Mouse (Mus musculus) CH12.LX (cell line): ENCODE results near the gene Det1. TPM values are rescaled to one million over a fixed set of nuclear protein-coding genes. Genes with fewer than 3 reads are reported as not detected.

Experiments used
- DNase-seq: peaks from one replicate; pipeline ENCODE4 v3.0.0-alpha.2; 2013; ENCODE audit errors: extremely low read depth
- H3K27ac ChIP-seq: 2 replicates; pipeline ENCODE4 v1.5.1; 2012; ENCODE audit warnings: low read depth, mild to moderate bottlenecking, control low read depth, moderate library complexity; ENCODE audit not compliant: insufficient read depth
- H3K27me3 ChIP-seq: replicated peaks from 2 replicates; pipeline ENCODE3; 2012; ENCODE audit warnings: inconsistent platforms
- H3K36me3 ChIP-seq, 2 experiments: replicated peaks in 1 of 2; 2 replicates each; pipeline versions ENCODE3 to v1.6.1; 2012; ENCODE audit warnings: inconsistent platforms in 1 of 2, low read length in 1 of 2, mild to moderate bottlenecking in 1 of 2, mixed read lengths in 1 of 2, moderate library complexity in 1 of 2; ENCODE audit not compliant: control insufficient read depth in 1 of 2, insufficient read depth in 1 of 2
- H3K4me1 ChIP-seq, 2 experiments: 2 replicates each; pipeline ENCODE4 v1.6.1; 2012; ENCODE audit warnings: inconsistent platforms in 1 of 2, moderate library complexity in 1 of 2; ENCODE audit not compliant: insufficient read depth in 2 of 2, control insufficient read depth in 1 of 2
- H3K4me2 ChIP-seq: 2 replicates; pipeline ENCODE4 v1.6.1; 2012; ENCODE audit warnings: low read depth, mild to moderate bottlenecking, control low read depth; ENCODE audit not compliant: poor library complexity, insufficient read depth, severe bottlenecking
- H3K4me3 ChIP-seq, 3 experiments: fragments of 150-350 bp in 1 of 3; sonication (generic) in 1 of 3; replicated peaks in 1 of 3; 2 replicates each; pipeline versions ENCODE3 to v1.5.1; 2011 to 2012; ENCODE audit warnings: low read depth in 2 of 3, low read length in 2 of 3, mild to moderate bottlenecking in 2 of 3, moderate library complexity in 2 of 3, control low read depth in 1 of 3, improper control_type of control experiment in 1 of 3, inconsistent platforms in 1 of 3, mixed read lengths in 1 of 3; ENCODE audit not compliant: poor library complexity in 1 of 3
- H3K79me2 ChIP-seq: replicated peaks from 2 replicates; pipeline ENCODE4 v1.6.1; 2012; ENCODE audit warnings: mild to moderate bottlenecking, moderate library complexity; ENCODE audit not compliant: control insufficient read depth, poor library complexity, insufficient read depth, severe bottlenecking; ENCODE audit errors: extremely low read depth
- H3K9ac ChIP-seq: 2 replicates; pipeline ENCODE4 v1.6.1; 2012; ENCODE audit warnings: low read depth, mild to moderate bottlenecking, control low read depth, moderate library complexity; ENCODE audit not compliant: insufficient read depth
- H3K9me3 ChIP-seq: replicated peaks from 2 replicates; pipeline ENCODE3; 2012; ENCODE audit warnings: low read length, inconsistent platforms, mixed read lengths
- BHLHE40 ChIP-seq: IDR thresholded peaks from 2 replicates; pipeline ENCODE4 v1.6.1; 2011; ENCODE audit warnings: mild to moderate bottlenecking, low read depth, low read length, improper control_type of control experiment
- CHD1 ChIP-seq: IDR thresholded peaks from 2 replicates; pipeline ENCODE4 v1.6.1; 2012; ENCODE audit warnings: low read depth, low read length, improper control_type of control experiment, inconsistent platforms
- CHD2 ChIP-seq: IDR thresholded peaks from 2 replicates; pipeline ENCODE4 v1.6.1; 2011; ENCODE audit warnings: low read length, improper control_type of control experiment
- CTCF ChIP-seq, 2 experiments: IDR thresholded peaks in 1 of 2; conservative IDR thresholded peaks in 1 of 2; 2 replicates each; pipeline ENCODE4 v1.5.1; 2011 to 2012; ENCODE audit warnings: low read depth in 2 of 2, low read length in 2 of 2, improper control_type of control experiment in 1 of 2, inconsistent platforms in 1 of 2, mild to moderate bottlenecking in 1 of 2, moderate library complexity in 1 of 2
- E2F4 ChIP-seq: IDR thresholded peaks from 2 replicates; pipeline ENCODE4 v1.6.1; 2011; ENCODE audit warnings: low read depth, low read length, improper control_type of control experiment; ENCODE audit not compliant: insufficient replicate concordance
- EP300 ChIP-seq: IDR thresholded peaks from 2 replicates; pipeline ENCODE4 v1.6.1; 2011; ENCODE audit warnings: low read length, improper control_type of control experiment
- ETS1 ChIP-seq: conservative IDR thresholded peaks from 2 replicates; pipeline ENCODE4 v1.6.1; 2012; ENCODE audit warnings: low read depth, mild to moderate bottlenecking, inconsistent platforms, low read length, improper control_type of control experiment, moderate library complexity
- GABPA ChIP-seq: IDR thresholded peaks from 2 replicates; pipeline ENCODE4 v1.6.1; 2012; ENCODE audit warnings: low read depth, low read length, improper control_type of control experiment, inconsistent platforms; ENCODE audit not compliant: insufficient replicate concordance
- HCFC1 ChIP-seq: IDR thresholded peaks from 2 replicates; pipeline ENCODE4 v1.6.1; 2012; ENCODE audit warnings: low read depth, mild to moderate bottlenecking, inconsistent platforms, low read length, improper control_type of control experiment
- JUN ChIP-seq: IDR thresholded peaks from 2 replicates; pipeline ENCODE4 v1.6.1; 2011; ENCODE audit warnings: low read depth, mild to moderate bottlenecking, low read length, improper control_type of control experiment, moderate library complexity; ENCODE audit not compliant: insufficient read depth
- MAX ChIP-seq: IDR thresholded peaks from 2 replicates; pipeline ENCODE4 v1.6.1; 2011; ENCODE audit warnings: low read length, improper control_type of control experiment
- MAZ ChIP-seq: IDR thresholded peaks from 2 replicates; pipeline ENCODE4 v1.6.1; 2012; ENCODE audit warnings: low read depth, mild to moderate bottlenecking, inconsistent platforms, low read length, improper control_type of control experiment, moderate library complexity
- MEF2A ChIP-seq: IDR thresholded peaks from 2 replicates; pipeline ENCODE4 v1.6.1; 2014; ENCODE audit warnings: low read depth, mild to moderate bottlenecking, inconsistent platforms, low read length, improper control_type of control experiment, borderline replicate concordance
- MXI1 ChIP-seq: IDR thresholded peaks from 2 replicates; pipeline ENCODE4 v1.6.1; 2011; ENCODE audit warnings: mild to moderate bottlenecking, low read depth, low read length, improper control_type of control experiment
- MYC ChIP-seq: IDR thresholded peaks from 2 replicates; pipeline ENCODE4 v1.6.1; 2011; ENCODE audit warnings: low read depth, mild to moderate bottlenecking, improper control_type of control experiment, low read length
- NRF1 ChIP-seq: IDR thresholded peaks from 2 replicates; pipeline ENCODE4 v1.6.1; 2014; ENCODE audit warnings: low read depth, mild to moderate bottlenecking, inconsistent platforms, low read length, improper control_type of control experiment, moderate library complexity
- PAX5 ChIP-seq: IDR thresholded peaks from 2 replicates; pipeline ENCODE4 v1.6.1; 2012; ENCODE audit warnings: low read length, inconsistent platforms, mixed read lengths
- POLR2AphosphoS2 ChIP-seq: IDR thresholded peaks from 2 replicates; pipeline ENCODE4 v1.6.1; 2011; ENCODE audit warnings: low read depth, low read length, improper control_type of control experiment
- RAD21 ChIP-seq: IDR thresholded peaks from 2 replicates; pipeline ENCODE4 v1.6.1; 2011; ENCODE audit warnings: low read depth, mild to moderate bottlenecking, low read length, improper control_type of control experiment, moderate library complexity
- SIN3A ChIP-seq: IDR thresholded peaks from 2 replicates; pipeline ENCODE4 v1.6.1; 2012; ENCODE audit warnings: low read length, improper control_type of control experiment, inconsistent platforms
- TBP ChIP-seq: conservative IDR thresholded peaks from 2 replicates; pipeline ENCODE4 v1.6.1; 2011; ENCODE audit warnings: low read depth, low read length, improper control_type of control experiment
- TCF12 ChIP-seq: IDR thresholded peaks from 2 replicates; pipeline ENCODE4 v1.6.1; 2014; ENCODE audit warnings: low read depth, mild to moderate bottlenecking, inconsistent platforms, low read length, improper control_type of control experiment
- UBTF ChIP-seq: IDR thresholded peaks from 2 replicates; pipeline ENCODE4 v1.6.1; 2012; ENCODE audit warnings: low read depth, mild to moderate bottlenecking, inconsistent platforms, low read length, improper control_type of control experiment, moderate library complexity
- USF1 ChIP-seq: IDR thresholded peaks from 2 replicates; pipeline ENCODE4 v1.6.1; 2014; ENCODE audit warnings: low read depth, mild to moderate bottlenecking, inconsistent platforms, low read length, improper control_type of control experiment
- ZKSCAN1 ChIP-seq: IDR thresholded peaks from 2 replicates; pipeline ENCODE4 v1.6.1; 2012; ENCODE audit warnings: low read depth, inconsistent platforms, low read length, improper control_type of control experiment, borderline replicate concordance
- dilution Hi-C: fragments of 300-500 bp; cut with MboI; formaldehyde crosslinking; loops from 2 replicates; pipeline ENCODE4 v1.14.3; 2020; ENCODE audit warnings: low sequenced_read_pairs; ENCODE audit not compliant: extremely low pct_unique_long_range_greater_than_20kb, extremely low pct_ligation_motif_present
- in situ Hi-C: fragments of 300-500 bp; cut with MboI; formaldehyde crosslinking; loops from 3 replicates; pipeline ENCODE4 v1.14.3; 2019; ENCODE audit warnings: low sequenced_read_pairs, low pct_ligation_motif_present, low pct_unique_long_range_greater_than_20kb, mixed read lengths
- polyA plus RNA-seq: library from polyadenylated mRNA; unstranded; fragments of >175 nt; gene quantifications from 2 replicates; pipeline ENCODE4 v1.2.1, GENCODE M21; 2012; ENCODE audit warnings: low read depth; ENCODE audit not compliant: insufficient read length
- total RNA-seq, 2 experiments: library from RNA; depleted of rRNA; stranded (reverse); fragments of 300-350 nt in 1 of 2; fragments of >200 nt in 1 of 2; gene quantifications; 2 replicates each; pipeline ENCODE4 v1.2.3; 2012 to 2014

The Det1 gene
- total and polyA plus RNA-seq, 3 experiments = 12.2 to 14.3 (median 12.9) TPM

GRCm38 (mm10) chr7:78868731-78869130 lies 21.7 kb upstream of the Det1 start:
- DNase-seq = no peak
- dilution Hi-C loops = no loop called here
- no peaks in the 10 kb centered on the region for H3K79me2 ChIP-seq
- H3K27me3 ChIP-seq = no peaks in the 10 kb centered on the region
- no peaks in the 10 kb centered on the region for H3K9me3 ChIP-seq
- peaks cover 4% of the 10 kb centered on the region in 2 experiments; a peak in 2 of 4 replicates for H3K4me1 ChIP-seq
- in situ Hi-C loops = no loop called here
- H3K4me3 ChIP-seq = no peak overlapping the region
- H3K4me2 ChIP-seq = no peak overlapping the region
- no peak for TF ChIP-seq JUN
- TF ChIP-seq HCFC1 = no peak
- TF ChIP-seq ETS1 = no peak
- no peak for TF ChIP-seq TCF12
- no peak for TF ChIP-seq UBTF
- TF ChIP-seq MEF2A = no peak
- no peak for TF ChIP-seq CHD1
- TF ChIP-seq TBP = no peak
- no peak for TF ChIP-seq RAD21
- H3K27ac ChIP-seq = no peak overlapping the region
- H3K9ac ChIP-seq = no peak overlapping the region
- no peaks in the 10 kb centered on the region for H3K36me3 ChIP-seq

DNA sequence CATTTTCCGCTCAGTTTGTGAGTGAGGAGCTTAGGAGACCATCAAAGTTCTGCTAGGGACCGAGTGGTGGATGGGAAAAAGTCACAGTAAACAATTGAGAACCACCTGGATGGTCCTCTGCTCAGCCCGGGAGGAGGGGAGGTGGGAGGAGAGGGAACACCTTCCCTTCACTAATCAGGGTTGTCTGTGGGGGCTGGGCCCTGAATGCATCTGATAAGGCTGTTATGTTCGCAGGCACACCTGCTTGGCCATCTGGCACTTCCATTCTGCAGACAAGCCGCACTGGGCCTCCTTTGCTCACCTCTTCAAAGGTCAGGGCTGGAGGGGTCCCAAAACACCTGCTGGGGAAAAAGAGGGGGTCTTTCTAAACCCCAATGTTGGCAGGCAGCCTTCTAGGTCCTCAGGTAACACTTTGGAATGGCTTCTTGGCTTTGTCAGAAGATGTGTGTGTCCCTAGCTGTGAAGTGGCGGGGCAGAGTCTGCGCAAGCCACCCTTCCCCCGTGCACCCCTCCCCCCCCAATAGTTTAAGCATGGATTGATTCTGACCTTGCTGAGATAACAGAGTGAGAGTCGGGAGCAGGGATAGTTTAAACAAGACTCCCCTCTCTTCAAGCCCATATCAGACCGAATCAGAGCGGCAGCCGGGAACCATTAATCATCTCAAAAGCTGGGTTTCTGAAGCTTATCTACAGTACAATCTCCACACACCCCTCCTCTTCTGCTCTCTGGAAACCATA lies 18.3 kb upstream of the Det1 start:
- no peaks in the 10 kb centered on the region for H3K9me3 ChIP-seq
- no peak overlapping the region for H3K9ac ChIP-seq
- dilution Hi-C loops = no loop called here
- no peak for DNase-seq
- no peak overlapping the region for H3K4me3 ChIP-seq
- no peaks in the 10 kb centered on the region for H3K79me2 ChIP-seq
- in situ Hi-C loops = no loop called here
- TF ChIP-seq HCFC1 (no peak), BHLHE40 (no peak), CHD2 (no peak), JUN (no peak), USF1 (no peak), MAZ (no peak), MXI1 (no peak), EP300 (no peak), SIN3A (no peak), CTCF (conservative IDR thresholded peaks at IDR 0.05 in 1 of 2, IDR thresholded peaks at IDR 0.05 in 1 of 2; ENCODE audit: low read depth in 2 of 2, low read length in 2 of 2) (no peak), GABPA (no peak), E2F4 (no peak), POLR2AphosphoS2 (no peak), MYC (no peak), MEF2A (no peak), NRF1 (no peak), ZKSCAN1 (no peak), PAX5 (no peak), MAX (no peak)
- H3K27me3 ChIP-seq = no peaks in the 10 kb centered on the region
- no peak overlapping the region for H3K27ac ChIP-seq
- peaks cover 4 to 11% of the 10 kb centered on the region in 2 experiments for H3K4me1 ChIP-seq
- no peak overlapping the region for H3K4me2 ChIP-seq
- H3K36me3 ChIP-seq = no peaks in the 10 kb centered on the region
